Mouse (Mus musculus) kidney, postnatal 10 days (tissue): ENCODE data around the gene Glod4.
"Not testable (repeated sequence)": the region's sequence is repeated elsewhere in the genome, so short reads cannot be mapped to it uniquely, and the experiment has no call there.

Experiments used
- DNase-seq: peaks from one replicate; pipeline ENCODE4 v3.0.0; 2021; ENCODE audit warnings: mixed read lengths

Glod4 gene

DNA sequence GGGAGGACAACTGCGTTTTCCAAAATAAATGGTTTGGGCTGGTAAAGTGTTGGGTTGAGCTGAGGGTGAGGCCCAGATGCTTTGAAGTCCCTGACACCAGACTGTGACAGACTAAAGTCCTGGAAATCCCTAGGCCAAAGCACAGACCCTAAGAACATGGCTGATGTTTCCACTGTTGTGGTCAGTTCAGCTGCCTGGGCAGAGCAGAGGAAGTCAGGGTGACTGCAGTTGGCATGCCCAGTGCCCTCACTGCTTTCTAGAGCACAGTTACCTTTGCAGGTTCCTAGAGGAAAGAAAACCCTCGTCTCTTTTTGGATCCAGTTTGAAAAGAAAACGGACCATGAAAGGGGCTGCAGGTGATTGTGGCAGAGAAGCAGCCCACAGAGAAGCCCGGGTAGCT, 13.9 kb upstream of the Glod4 start:
- no peak for DNase-seq

DNA sequence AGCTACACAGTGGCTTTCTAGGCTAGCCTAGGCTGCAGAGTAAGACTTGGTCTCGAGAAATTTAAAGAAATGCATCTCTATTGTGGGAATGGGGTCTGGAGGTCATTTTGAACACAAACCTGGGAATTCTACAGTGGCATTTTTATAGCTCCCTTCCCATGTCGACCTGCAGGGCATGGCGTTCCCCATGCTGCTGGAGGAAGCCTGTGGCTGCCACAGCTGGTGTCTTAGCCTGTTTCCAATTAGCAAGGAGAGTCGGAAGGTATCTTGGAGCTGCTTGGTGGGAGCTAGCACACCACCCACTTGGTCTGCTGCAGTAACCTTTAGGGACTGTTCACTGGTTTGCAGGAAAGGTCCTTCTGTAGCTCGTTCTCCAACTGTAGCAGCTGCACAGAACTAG, 12.6 kb upstream of the Glod4 start:
- no peak for DNase-seq

DNA sequence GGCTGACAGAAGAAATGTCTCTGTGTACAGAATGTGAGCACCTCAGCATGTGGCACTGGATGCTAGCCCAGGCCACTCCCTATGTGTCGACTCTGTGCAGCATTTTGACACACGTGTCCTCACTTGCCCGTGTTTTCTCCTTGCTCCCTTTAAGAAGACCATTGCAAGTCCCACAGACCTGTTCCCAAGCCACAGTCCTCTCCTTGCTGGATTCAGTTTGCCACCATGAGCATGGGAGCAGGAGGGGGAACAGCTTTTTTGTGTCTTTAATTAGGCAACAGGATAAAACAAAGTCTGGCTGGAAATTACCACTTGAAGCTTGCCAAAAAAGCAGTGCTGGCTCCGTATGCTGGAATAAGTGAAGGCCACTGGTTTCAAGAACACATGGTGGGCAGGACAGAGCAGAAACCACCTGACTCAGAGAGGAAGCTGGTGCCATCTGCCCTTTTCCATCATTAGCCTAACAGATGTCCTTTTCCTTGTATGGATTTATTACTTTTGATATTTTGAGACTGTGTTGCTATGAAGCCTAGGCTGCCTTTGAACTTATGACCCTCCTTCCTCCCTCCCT, 12.0 kb upstream of the Glod4 start:
- no peak for DNase-seq

DNA sequence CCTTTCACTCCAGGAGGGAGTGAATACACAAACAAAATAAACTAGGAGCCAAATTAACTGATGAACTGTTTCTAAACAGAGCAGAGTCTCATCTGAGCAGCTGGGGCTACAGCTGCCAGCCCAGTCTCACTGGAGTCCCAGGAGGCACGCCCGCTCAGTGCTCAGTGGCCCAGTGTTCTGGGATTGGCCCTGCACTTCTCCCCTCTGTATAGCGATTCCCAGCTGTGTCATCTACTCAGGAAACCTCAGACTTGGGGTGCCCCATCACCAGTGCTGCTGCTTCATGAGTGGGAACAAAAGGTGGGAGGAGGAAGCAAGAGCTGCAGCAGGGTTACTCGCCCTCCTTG, 10.4 kb upstream of the Glod4 start:
- DNase-seq, result peak; percentile 26

DNA sequence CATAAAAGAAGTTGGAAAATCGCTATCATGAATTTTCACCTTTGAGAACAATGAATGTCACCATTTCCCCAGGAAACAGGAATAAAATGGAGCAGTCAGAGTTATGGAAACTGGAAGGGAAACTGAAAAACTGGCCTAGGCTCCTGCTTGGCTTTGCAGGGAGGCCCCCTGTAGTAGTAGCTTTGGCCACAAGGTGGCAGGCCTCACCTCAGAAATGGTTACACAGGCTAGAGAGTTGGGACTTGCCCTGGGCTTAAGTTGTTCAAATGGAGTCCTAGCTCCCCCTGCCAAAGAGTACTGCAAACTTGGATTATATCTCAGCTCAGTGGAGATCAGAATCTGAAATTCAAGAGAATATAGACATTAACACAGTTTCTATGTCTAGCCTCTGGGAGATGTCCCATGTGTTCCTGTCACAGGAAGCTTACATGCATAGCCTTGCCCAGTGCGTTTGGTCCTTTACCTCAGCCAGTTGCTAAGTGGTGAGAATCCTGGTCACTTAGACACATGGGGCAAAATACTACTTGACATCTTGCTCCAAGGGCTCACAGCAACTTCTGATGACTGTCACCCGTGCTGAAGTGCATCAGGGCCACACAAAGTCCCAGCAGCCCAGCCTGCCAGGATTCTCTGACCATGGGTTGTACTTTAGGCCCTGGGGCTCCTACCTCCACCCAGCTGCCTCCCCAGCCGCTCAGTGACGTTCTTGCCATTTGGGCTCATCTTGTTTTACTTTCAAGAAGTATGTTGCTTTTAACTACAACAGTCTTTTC, 9.8 kb upstream of the Glod4 start:
- peak; percentile 92 for DNase-seq

DNA sequence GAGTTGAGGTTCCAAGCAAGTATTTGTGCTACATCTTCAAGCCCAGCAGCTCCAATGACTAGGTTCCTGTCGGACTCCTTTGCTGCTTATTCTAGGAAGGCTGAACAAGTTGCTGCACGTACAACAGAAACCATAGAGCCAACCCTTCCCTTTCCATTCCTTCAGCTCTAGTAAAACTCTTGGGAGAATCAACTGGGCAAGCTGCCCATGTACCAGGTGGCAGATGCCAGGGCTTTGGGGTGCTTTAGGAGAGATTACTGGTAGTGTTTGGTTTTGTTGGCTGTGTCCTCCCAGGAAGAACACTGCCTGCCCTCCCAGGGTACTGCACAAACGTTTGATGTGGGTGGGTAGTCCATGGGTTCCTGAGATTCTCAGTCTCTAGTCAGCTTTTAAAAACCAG, 8.5 kb upstream of the Glod4 start:
- peak; percentile 26 for DNase-seq

DNA sequence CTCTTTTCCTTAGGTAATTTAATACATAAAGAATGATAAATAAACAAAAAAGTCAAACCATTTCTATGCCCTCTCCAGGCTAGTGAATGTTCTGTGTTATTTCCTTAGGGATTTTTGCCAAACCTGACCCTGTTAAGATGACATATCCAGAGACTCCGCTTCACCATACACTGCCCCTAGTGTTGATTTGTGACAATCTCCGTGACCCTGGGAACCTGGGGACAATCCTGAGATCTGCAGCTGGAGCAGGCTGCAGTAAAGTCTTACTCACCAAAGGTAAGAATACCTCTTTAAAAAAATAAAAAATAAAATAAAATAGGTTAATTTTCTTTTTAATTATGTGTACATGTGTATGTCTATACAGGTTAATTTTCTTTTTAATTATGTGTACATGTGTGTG, 3.7 kb upstream of the Glod4 start:
- no peak for DNase-seq

DNA sequence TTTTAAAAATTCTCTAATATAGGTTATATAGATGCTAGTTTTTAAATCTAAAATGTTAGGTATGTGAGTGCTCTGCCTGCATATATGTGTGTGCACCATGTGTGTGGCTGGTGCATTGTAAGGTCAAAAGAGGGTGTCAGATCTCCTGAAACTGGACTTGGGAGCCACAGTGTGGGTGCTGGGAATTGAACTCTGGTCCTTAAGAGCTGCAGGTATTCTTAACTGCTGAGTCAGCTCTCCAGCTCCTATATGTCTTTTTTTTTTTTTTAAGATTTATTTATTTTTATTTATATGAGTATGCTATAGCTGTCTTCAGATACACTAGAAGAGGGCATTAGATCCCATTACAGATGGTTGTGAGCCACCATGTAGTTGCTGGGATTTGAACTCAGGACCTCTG, 2.9 kb upstream of the Glod4 start:
- no peak for DNase-seq

DNA sequence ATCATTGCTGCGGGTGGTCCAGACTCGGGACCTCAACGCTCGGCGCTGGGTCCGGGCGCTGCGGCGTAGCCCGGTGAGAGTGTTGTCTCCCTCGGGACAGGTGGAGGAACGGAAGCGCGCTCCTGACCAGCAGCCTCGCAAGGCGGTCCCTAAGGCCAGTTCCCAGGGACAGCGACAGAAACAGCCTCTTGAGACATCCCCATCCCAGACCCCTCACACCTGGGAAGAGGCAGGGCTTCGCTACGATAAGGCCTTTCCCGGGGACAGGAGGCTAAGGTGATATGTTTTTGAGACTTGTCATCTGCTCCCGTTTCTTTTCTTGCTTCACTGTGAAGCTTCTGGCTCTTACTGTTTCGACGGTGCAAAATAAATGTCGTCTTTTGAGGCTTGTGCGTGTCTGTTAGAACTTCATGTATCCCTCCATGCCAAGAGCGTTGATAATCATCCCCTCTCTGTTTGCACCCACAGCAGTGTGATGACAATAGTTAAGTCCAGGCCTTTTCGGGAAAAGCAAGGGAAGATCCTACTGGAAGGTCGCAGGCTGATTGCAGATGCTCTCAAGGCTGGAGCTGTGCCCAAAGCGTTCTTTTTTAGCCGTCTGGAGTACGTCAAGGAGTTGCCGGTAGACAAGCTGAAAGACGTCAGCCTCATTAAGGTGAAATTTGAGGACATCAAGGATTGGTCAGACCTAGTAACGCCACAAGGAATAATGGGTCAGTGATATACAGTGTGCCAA, 454 bp upstream of the Glod4 start:
- DNase-seq, result no peak

DNA sequence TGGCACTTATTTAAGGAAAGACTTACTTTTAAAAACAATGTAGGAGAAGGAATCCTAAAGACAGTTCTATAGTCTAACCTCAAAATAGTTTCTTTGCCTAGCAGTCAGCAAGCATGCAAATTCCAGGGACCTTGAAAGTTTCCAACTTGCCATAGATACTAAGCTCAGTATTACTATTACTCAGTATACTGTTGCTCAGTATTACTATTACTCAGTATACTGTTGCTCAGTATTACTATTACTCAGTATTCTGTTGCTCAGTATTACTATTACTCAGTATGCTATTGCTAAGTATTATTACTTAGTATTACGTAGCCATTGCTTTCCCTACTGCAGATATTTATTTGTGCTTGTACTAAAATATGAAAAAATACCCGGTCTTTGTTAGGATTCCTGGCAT, 3.8 kb downstream of the Glod4 start:
- DNase-seq, result no peak

DNA sequence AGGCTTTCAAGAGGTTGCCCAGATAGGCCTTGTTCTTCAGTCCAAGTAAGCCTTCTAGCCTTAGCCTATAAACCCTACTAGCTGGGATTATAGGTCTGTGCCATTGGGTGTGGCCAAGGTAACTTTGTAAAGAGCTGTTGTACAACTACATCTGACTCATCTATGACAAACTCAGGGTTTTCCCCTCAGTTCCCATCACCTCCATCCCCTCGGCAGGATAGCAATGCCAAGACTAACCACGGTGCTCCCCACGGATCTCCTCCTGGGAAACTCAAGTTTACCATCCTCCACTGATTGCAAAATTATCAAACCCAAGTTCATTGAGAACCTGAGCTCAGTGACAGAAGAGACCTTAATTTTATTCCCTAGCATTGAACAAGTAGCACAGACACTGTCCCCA, 7.4 kb downstream of the Glod4 start:
- DNase-seq, result no peak

DNA sequence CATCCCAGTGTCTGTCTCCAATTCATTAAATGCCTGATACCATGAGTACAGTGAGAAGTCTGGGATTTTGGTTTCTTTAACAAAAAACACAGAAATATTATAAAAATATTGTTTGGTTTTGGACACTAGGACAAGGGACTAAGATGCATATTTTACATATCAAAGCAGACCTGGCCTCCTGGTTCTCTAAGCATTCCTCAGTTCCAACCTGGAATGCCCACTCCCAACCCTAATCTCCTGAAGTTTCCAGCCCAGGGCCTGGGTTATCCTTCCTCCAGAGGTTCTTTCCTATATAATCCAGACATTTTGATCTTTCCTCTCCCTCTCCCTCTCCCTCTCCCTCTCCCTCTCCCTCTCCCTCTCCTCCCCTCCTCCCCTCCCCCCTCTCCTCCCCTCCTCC, 18.5 kb downstream of the Glod4 start:
- DNase-seq, result no peak

DNA sequence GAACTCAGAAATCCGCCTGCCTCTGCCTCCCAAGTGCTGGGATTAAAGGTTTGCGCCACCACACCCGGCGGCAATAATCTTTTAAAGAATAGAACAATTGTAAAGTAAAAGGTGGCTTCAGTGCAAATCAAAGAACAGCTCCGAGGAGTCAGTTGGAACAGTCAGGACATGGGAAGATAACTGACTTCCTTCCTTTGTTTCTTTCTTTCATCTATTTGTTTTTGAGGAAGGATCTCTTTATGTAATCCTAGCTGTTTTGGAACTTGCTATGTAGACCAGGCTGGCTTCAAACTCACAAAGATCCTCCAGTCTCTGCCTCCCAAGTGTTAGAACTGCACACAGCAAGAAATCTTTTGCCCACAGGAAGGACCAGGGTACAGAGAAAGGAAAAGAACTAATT, 18.9 kb downstream of the Glod4 start:
- DNase-seq, result no peak

DNA sequence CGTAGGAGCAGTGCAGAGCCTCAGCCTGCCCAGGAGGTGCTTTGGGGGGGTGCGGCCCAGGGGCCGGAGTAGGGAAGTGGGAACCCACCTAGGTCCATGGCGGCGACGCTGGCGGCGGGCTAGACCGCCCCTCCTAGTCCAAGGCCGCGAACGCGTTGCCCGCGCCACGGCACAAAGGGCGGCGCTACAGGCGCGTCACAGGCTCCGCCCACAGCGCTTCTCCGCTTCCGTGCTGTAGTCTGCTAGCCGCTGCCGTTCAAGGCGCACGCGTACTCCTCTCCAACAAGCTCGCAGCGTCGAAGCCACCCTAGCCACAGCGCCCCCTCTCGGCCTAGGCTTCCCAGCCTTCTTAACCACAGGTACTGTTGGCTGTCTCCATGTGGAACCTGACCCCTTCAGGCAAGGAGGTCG, 26.1 kb downstream of the Glod4 start, which contains the start of the genes Dbil5 and Gemin4:
Dbil5 (plus strand) TSS at position 219 of the 411 bp plus-strand sequence.
Gemin4 (minus strand) TSS at position 275 of the 411 bp plus-strand sequence.
- DNase-seq, result peak; percentile 99

DNA sequence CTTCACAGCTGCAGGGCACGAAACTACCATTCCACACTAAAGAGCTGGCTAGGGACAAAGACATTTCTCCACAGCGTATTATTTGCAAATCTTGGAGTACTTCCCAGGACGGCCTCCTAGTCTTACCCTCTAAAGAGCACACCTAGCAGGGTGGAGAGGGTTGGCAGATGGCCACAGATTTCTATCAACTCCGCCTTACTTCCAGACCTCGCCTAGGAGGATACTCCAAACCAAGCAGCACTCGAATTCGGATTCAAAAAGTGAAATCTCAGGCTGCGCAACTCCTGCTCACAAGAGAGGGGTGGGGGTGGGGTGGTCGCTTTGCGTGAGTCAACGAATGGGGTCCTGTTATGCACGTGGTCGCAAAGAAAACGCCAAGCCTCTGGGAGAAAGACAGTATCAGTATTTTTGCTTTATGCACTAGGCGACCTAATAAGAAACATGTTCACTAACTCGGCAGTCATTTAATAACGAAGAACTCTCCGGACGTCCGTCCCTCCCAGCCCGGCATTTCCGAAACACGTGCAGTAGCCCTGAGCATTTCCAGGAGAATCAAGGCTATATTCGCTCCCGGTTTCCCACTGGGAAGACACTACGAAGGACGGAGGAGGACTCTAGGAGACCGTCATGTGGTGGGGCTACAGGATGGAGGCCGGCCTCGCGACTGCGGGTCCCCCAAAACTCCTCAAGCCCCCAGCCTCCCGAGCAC, 26.7 kb downstream of the Glod4 start:
- peak; percentile 65 for DNase-seq

DNA sequence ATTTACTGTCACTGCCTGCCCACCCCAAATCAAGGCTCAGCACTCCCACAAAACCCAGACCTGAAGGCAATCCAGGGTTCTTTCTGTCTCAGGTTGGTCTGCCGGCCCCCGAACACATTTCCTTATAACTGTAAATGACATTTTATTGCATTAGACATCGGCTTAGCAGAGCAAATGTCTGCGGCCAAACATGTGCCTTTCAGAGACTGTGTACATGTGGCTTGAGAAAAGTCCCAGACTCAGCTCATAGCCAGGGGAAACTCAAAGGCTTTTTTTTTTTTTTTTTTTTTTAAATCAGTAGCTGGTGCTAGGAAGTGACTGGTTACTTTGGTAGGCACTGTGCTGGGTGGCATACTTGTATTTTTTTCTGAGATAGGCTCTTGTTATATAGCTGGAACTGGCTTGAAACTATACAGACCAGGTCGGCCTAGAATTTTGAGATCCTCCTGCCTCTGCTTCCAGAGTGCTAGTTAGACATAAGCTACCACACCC, 27.4 kb downstream of the Glod4 start:
- no peak for DNase-seq

DNA sequence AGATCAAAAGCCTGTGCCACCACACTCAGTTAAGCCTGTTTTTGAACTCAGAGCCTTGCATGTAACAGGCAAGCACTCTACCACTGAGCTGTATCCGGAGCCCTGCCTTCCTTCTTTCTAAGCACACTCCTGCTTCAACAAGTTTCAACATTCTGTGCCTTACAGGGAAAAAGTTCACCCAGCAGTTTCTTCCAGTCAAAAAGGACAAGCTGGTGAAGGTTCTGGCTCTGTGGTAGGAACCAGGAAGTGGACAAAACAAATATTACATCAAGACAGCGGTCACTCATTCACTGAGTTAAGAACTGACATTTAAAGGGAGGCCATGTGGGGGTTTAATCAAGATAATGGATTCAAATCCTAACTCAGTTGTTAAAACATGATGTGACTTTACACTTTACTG, 28.5 kb downstream of the Glod4 start:
- DNase-seq, result no peak

DNA sequence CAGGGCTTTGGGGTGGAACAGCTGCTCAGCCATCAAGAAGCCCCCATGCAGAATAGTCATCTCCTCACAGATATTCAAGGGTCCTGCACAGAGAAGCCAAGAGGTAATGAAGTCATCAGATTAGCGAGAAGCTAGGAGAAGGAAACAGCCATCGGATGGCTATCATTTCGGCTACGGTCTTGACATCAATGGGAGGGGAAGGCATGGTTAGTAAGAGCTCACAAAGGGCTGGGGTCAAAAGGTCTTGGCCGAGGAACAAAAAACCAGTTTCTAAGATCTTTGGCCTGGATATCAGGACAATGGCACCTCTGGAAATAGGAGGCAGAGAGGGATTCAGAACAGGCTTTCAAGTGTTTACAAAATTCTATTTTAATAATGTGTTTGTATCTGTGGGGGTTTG, 29.7 kb downstream of the Glod4 start:
- no peak for DNase-seq

DNA sequence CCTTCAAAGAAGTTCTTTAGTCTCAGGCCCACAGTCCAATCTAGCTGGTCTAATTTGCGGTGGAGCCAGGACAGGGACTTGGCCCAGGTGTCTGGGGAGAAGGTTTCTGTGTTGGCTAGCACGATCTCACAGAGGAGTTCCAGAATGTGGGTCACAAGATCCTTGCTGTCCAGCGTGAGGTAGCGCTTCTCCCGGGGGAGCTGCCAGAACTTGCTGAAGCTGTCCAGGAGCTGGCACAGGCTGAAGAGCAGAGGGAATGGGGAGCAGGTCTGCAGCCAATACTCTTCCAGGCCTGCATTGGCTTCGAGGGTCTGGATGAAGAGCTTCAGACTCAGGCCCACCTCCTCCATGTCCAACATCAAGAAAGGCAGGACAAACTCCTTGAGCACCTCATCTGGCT, 31.9 kb downstream of the Glod4 start:
- not testable (repeated sequence) for DNase-seq

DNA sequence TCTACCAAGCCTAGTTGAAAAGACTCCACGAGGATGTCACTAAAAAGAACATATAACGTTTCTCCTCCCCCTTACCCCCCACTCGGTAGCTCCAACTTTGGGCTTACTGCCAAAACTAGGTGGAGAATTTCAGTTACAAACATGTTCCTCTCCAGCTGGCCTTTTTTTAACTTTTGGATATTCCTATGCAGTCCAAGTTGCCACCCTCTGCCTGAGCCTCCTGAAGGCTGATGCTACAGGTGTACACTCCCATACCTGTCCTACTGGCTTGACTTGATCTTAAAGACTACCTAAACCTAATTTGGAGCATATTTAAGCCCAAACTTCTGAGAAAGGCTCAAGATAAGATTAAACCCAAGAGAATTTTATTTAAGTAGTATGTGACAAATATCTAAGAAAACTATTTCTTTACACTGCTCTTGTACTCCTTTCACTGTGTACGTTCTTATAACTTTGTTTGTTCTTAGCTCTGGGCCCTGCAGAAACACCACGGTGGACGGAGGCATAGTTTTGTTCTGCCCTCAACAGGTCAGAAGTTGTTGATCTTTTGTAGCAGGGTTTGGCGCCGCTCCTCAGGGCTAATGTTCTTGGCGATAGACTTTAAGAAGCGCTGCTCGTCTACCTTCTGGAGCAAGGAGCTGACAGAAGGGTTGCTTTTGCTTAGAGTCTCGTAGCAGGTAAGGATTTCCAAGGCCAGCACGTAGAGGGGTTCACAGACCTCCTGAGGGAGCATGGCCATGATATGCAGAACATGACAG, 33.1 kb downstream of the Glod4 start:
- no peak for DNase-seq

DNA sequence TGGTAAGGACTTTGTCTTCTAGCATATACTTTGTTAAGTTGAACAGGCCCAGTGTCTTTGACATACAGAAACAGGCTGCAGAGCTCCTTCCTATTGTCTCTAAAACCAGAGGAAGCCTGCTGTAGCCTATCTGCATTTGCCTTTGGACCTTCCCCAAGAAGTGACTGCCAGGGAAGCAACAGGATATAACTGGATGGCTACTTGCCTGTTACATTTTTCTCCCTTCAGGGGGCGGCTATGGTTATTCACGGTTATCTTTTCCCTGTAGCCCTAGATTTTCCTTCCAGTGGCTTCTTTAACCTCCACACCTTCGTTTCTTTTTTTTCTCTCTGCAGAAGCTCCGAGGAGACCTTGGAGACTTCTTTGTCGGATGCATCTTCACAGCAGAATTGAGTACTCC, 36.7 kb downstream of the Glod4 start:
- DNase-seq, result no peak
